In the genomic region with DNA sequence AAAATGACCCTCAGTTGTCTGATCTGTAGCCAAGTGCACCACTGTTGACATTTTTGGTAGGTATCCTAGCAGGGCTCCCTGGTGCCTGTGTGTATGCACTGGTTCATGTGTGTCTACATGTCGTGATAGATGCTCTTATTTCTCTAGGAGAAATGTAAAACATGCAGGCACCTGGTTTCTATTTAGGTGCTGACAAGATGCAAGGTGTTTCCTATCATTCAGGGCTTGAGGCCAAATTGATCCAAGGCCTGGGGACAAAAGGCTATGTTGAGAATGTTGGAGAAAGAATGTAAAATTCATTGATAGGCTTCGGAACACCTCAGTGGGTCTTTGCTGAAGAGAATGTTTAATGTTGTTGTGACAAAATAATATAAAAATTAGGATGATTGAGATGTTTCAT, we compare ENCODE assay signal across 22 mouse cellular contexts. TPM values are rescaled to one million over a fixed set of nuclear protein-coding genes. Genes with fewer than 3 reads are reported as not detected.
DNase-seq lines count a peak whose midpoint lies in the region; ATAC-seq lines count a peak whose summit lies in the region.
"Had no signal": no experiment of that assay in that cellular context is flagged by ENCODE, and none has a peak within 500 bp of the region (broad histone marks: within the 10 kb centered on the region; RNA-seq: fewer than 3 reads in every experiment).

No protein-coding gene starts in this region.

- no peaks in the 10 kb centered on the region; the same call in 1 of the 2 replicates for H3K4me1 ChIP-seq in embryonic facial prominence, embryonic 11.5 days (ENCODE audit: control insufficient read depth, insufficient read depth, low read length)
- H3K4me1 ChIP-seq in embryonic facial prominence, embryonic 10.5 days, result peaks cover 21% of the 10 kb centered on the region
- peaks cover 25% of the 10 kb centered on the region for H3K4me1 ChIP-seq in neural tube, embryonic 13.5 days (replicated peaks)

- no peak overlapping the region for H3K27ac ChIP-seq in embryonic facial prominence, embryonic 11.5 days (replicated peaks; ENCODE audit: low read depth, low read length)
- no peak overlapping the region for H3K27ac ChIP-seq in embryonic facial prominence, embryonic 10.5 days (replicated peaks)
- H3K27ac ChIP-seq in neural tube, embryonic 13.5 days (replicated peaks), result 0 out of 2 replicates have a peak overlapping the region, but pooled peaks have one; percentile 18
- H3K27ac ChIP-seq: embryonic facial prominence, embryonic 13.5 days; embryonic facial prominence, embryonic 15.5 days; forebrain, embryonic 10.5 days; forebrain, embryonic 12.5 days had no signal

- peak; percentile 57 for DNase-seq in embryonic facial prominence, embryonic 11.5 days (ENCODE audit: low spot score)
- DNase-seq in embryonic facial prominence, embryonic 10.5 days (ENCODE audit: low spot score), result no peak
- no peak for DNase-seq in neural tube, embryonic 10.5 days (ENCODE audit: extremely low spot score, low spot score)
- peak; percentile 11 for DNase-seq in mesoderm, embryonic 11.5 days (ENCODE audit: low read depth, low spot score)
- no peak for DNase-seq in lung, postnatal 10 days
- DNase-seq: adrenal gland, adult 2 months; adrenal gland, postnatal 10 days; adrenal gland, postnatal 25 days; cerebellum, adult 11 months; cerebellum, adult 18-20 months; cerebellum, adult 8-10 months; cerebellum, adult 9-11 months; cerebellum, postnatal 14 days; cerebellum, postnatal 36 days had no signal

- H3K27me3 ChIP-seq in embryonic facial prominence, embryonic 11.5 days (ENCODE audit: control insufficient read depth, insufficient read depth, low read length), result no peaks in the 10 kb centered on the region
- H3K27me3 ChIP-seq in embryonic facial prominence, embryonic 10.5 days (replicated peaks; ENCODE audit: low read depth, poor library complexity, severe bottlenecking), result no peaks in the 10 kb centered on the region
- no peaks in the 10 kb centered on the region; the same call in 1 of the 2 replicates for H3K27me3 ChIP-seq in neural tube, embryonic 13.5 days
- H3K27me3 ChIP-seq: embryonic facial prominence, embryonic 13.5 days; embryonic facial prominence, embryonic 15.5 days; forebrain, embryonic 12.5 days had no signal

- WGBS in embryonic facial prominence, embryonic 11.5 days, result 58% methylated on average over 2 of the region's 2 CpGs
- WGBS in embryonic facial prominence, embryonic 10.5 days, result 64% methylated on average over 2 of the region's 2 CpGs
- WGBS in neural tube, embryonic 13.5 days, result 91% methylated on average over 2 of the region's 2 CpGs

- no peak for ATAC-seq in embryonic facial prominence, embryonic 11.5 days (replicated peaks; ENCODE audit: insufficient number of reproducible peaks, low FRiP score, low TSS enrichment, low read depth)
- ATAC-seq in neural tube, embryonic 13.5 days (ENCODE audit: low read depth), result no peak
- ATAC-seq: forebrain, embryonic 14.5 days; forebrain, embryonic 16.5 days had no signal

- H3K4me3 ChIP-seq in embryonic facial prominence, embryonic 11.5 days (ENCODE audit: low read depth, low read length), result no peak overlapping the region
- no peak overlapping the region for H3K4me3 ChIP-seq in embryonic facial prominence, embryonic 10.5 days
- no peak overlapping the region for H3K4me3 ChIP-seq in neural tube, embryonic 13.5 days
- H3K4me3 ChIP-seq: embryonic facial prominence, embryonic 13.5 days; embryonic facial prominence, embryonic 15.5 days; erythroblast, embryonic 14.5 days; forebrain, embryonic 10.5 days; forebrain, embryonic 12.5 days had no signal

- H3K9ac ChIP-seq in embryonic facial prominence, embryonic 11.5 days (replicated peaks; ENCODE audit: low read length), result no peak overlapping the region
- no peak overlapping the region for H3K9ac ChIP-seq in neural tube, embryonic 13.5 days
- H3K9ac ChIP-seq: embryonic facial prominence, embryonic 13.5 days; embryonic facial prominence, embryonic 15.5 days; forebrain, embryonic 12.5 days had no signal

- no peak overlapping the region for H3K4me2 ChIP-seq in embryonic facial prominence, embryonic 11.5 days (ENCODE audit: low read depth, low read length)
- H3K4me2 ChIP-seq in neural tube, embryonic 13.5 days, result no peak overlapping the region
- H3K4me2 ChIP-seq: embryonic facial prominence, embryonic 13.5 days; embryonic facial prominence, embryonic 15.5 days; forebrain, embryonic 12.5 days had no signal

- H3K9me3 ChIP-seq in embryonic facial prominence, embryonic 11.5 days (replicated peaks; ENCODE audit: control insufficient read depth, low read length), result no peaks in the 10 kb centered on the region
- no peaks in the 10 kb centered on the region for H3K9me3 ChIP-seq in embryonic facial prominence, embryonic 10.5 days
- no peaks in the 10 kb centered on the region for H3K9me3 ChIP-seq in neural tube, embryonic 13.5 days
- H3K9me3 ChIP-seq: embryonic facial prominence, embryonic 13.5 days; embryonic facial prominence, embryonic 15.5 days; forebrain, embryonic 10.5 days; forebrain, embryonic 12.5 days had no signal

- no peaks in the 10 kb centered on the region; the same call in 1 of the 2 replicates for H3K36me3 ChIP-seq in embryonic facial prominence, embryonic 11.5 days (replicated peaks; ENCODE audit: control insufficient read depth, insufficient read depth, low read depth, low read length)
- H3K36me3 ChIP-seq in embryonic facial prominence, embryonic 10.5 days (replicated peaks), result peaks cover 44% of the 10 kb centered on the region
- H3K36me3 ChIP-seq in neural tube, embryonic 13.5 days, result peaks cover 8% of the 10 kb centered on the region

RNA-seq across cellular contexts. Expression of a gene that starts 0.4 kb away (rescaled TPM):
- not detected in 2 replicates for polyA plus RNA-seq in embryonic facial prominence, embryonic 11.5 days (2014; fragmentation: Nextera tagmentation; extraction: Ambion mirVana)
- polyA plus RNA-seq in embryonic facial prominence, embryonic 10.5 days (2016; fragmentation: Nextera tagmentation; extraction: Ambion mirVana), result 0.05 and 0.13 TPM in 2 replicates
- polyA plus RNA-seq in neural tube, embryonic 13.5 days (2015; fragmentation: Nextera tagmentation; extraction: Ambion mirVana), result 0.11 and 0.18 TPM in 2 replicates
- polyA plus RNA-seq: erythroblast, embryonic 14.5 days; forebrain, embryonic 16.5 days had no signal

RNA-seq across cellular contexts. Expression of a gene that starts 7.4 kb away (rescaled TPM):
- 0.70 and 0.91 TPM in 2 replicates for polyA plus RNA-seq in embryonic facial prominence, embryonic 11.5 days (2014; fragmentation: Nextera tagmentation; extraction: Ambion mirVana)
- 0.67 and 1.2 TPM in 2 replicates for polyA plus RNA-seq in embryonic facial prominence, embryonic 10.5 days (2016; fragmentation: Nextera tagmentation; extraction: Ambion mirVana)
- 1.1 and 1.2 TPM in 2 replicates for polyA plus RNA-seq in neural tube, embryonic 13.5 days (2015; fragmentation: Nextera tagmentation; extraction: Ambion mirVana)

RNA-seq across cellular contexts. Expression of a gene that starts 47.6 kb away (rescaled TPM):
- 272 and 293 TPM in 2 replicates for polyA plus RNA-seq in embryonic facial prominence, embryonic 11.5 days (2014; fragmentation: Nextera tagmentation; extraction: Ambion mirVana)
- polyA plus RNA-seq in embryonic facial prominence, embryonic 10.5 days (2016; fragmentation: Nextera tagmentation; extraction: Ambion mirVana), result 182 and 187 TPM in 2 replicates
- 190 and 205 TPM in 2 replicates for polyA plus RNA-seq in neural tube, embryonic 13.5 days (2015; fragmentation: Nextera tagmentation; extraction: Ambion mirVana)

Comparison
In these comparisons a context has a peak if more than half of its experiments do, and no peak if none do; other contexts are left out.
1. DNase-seq: peak in embryonic facial prominence, embryonic 11.5 days (single experiment) and mesoderm, embryonic 11.5 days (single experiment); none in embryonic facial prominence, embryonic 10.5 days (single experiment), neural tube, embryonic 10.5 days (single experiment) and lung, postnatal 10 days (single experiment).